Mouse (Mus musculus): ENCODE measurements at regions not wholly inside any gene's neighbourhood (a gene's known extent, or its start where the extent isn't known, plus 50 kb on each side); places are given as distances from the start of the nearest gene placed in this dataset.

DNA sequence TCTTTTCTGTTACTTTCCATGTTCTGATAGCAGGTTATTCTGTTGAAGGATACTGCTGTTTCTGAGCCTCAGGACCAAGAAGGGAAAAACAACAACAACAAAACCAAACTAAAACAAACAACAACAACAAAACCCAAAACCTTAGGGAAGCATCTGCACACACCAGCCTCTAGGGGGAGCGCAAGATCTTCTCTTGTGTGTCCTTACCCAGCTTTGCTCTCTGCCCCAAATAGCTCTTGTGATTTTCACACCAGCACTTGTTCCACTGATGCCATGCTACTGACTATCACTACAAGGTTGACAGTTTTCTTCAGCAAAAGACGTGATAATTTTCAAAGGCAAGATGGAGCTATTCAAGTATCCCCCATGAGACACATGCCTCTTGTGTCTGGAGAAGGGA is 59.8 kb upstream of the Nrg3 start:
- 16% methylated on average over 2 of the region's 2 CpGs for WGBS
- Histone ChIP-seq H3K4me1 (ENCODE audit: control insufficient read depth, insufficient read depth, low read length) (no peaks in the 10 kb centered on the region), H3K4me2 (ENCODE audit: low read depth, low read length) (no peak overlapping the region), H3K9ac (ENCODE audit: low read depth, low read length) (no peak overlapping the region), H3K27me3 (replicated peaks; ENCODE audit: control insufficient read depth, insufficient read depth, low read length) (no peaks in the 10 kb centered on the region), H3K9me3 (ENCODE audit: control insufficient read depth, low read length) (no peaks in the 10 kb centered on the region), H3K27ac (replicated peaks; ENCODE audit: low read depth, low read length) (no peak overlapping the region), H3K4me3 (ENCODE audit: low read depth, low read length) (no peak overlapping the region), H3K36me3 (ENCODE audit: control insufficient read depth, insufficient read depth, low read length) (no peaks in the 10 kb centered on the region)
- ATAC-seq (ENCODE audit: low read depth) (no peak), DNase-seq (ENCODE audit: low spot score) (peak; percentile 77)
